Mouse (Mus musculus): ENCODE results near the gene Hoxc4. TPM values are rescaled to one million over a fixed set of nuclear protein-coding genes. Genes with fewer than 3 reads are reported as not detected.

Gene Hoxc4
- polyA plus RNA-seq, 1 experiment from 2014 or later = not detected

- ATAC-seq (ENCODE audit: low FRiP score, low TSS enrichment) (no peak), DNase-seq (no peak)
- Histone ChIP-seq H3K4me3 (replicated peaks; ENCODE audit: low read depth, low read length) (no peak overlapping the region), H3K9ac (replicated peaks; ENCODE audit: low read length) (no peak overlapping the region), H3K4me2 (ENCODE audit: low read length) (no peak overlapping the region), H3K9me3 (ENCODE audit: control insufficient read depth, low read length) (no peaks in the 10 kb centered on the region), H3K36me3 (ENCODE audit: control insufficient read depth, insufficient read depth, low read length) (no peaks in the 10 kb centered on the region), H3K4me1 (ENCODE audit: control insufficient read depth, insufficient read depth, low read length) (no peaks in the 10 kb centered on the region), H3K27me3 (ENCODE audit: control insufficient read depth, insufficient read depth, low read length) (peaks cover 100% of the 10 kb centered on the region), H3K27ac (replicated peaks; ENCODE audit: low read depth, low read length) (no peak overlapping the region)
- 1% methylated on average over 17 of the region's 17 CpGs for WGBS
These were observed 13.4 kb upstream of the Hoxc4 start for GRCm38 (mm10) chr15:103005308-103005707.

- Histone ChIP-seq H3K36me3 (ENCODE audit: control insufficient read depth, insufficient read depth, low read length) (no peaks in the 10 kb centered on the region), H3K4me3 (replicated peaks; ENCODE audit: low read depth, low read length) (no peak overlapping the region), H3K4me2 (ENCODE audit: low read length) (no peak overlapping the region), H3K4me1 (ENCODE audit: control insufficient read depth, insufficient read depth, low read length) (no peaks in the 10 kb centered on the region), H3K9me3 (ENCODE audit: control insufficient read depth, low read length) (no peaks in the 10 kb centered on the region), H3K27ac (replicated peaks; ENCODE audit: low read depth, low read length) (no peak overlapping the region), H3K9ac (replicated peaks; ENCODE audit: low read length) (no peak overlapping the region), H3K27me3 (ENCODE audit: control insufficient read depth, insufficient read depth, low read length) (peaks cover 100% of the 10 kb centered on the region)
- DNase-seq (no peak), ATAC-seq (ENCODE audit: low FRiP score, low TSS enrichment) (no peak)
- WGBS = 3% methylated on average over 5 of the region's 5 CpGs
These were observed 12.9 kb upstream of the Hoxc4 start for GRCm38 (mm10) chr15:103005797-103006196.

- no peaks in the 10 kb centered on the region for H3K4me1 ChIP-seq (ENCODE audit: control insufficient read depth, insufficient read depth, low read length)
- no peak overlapping the region for H3K9ac ChIP-seq (replicated peaks; ENCODE audit: low read length)
- no peak overlapping the region for H3K4me3 ChIP-seq (replicated peaks; ENCODE audit: low read depth, low read length)
- H3K9me3 ChIP-seq (ENCODE audit: control insufficient read depth, low read length) = no peaks in the 10 kb centered on the region
- 3% methylated on average over 1 of the region's 1 CpGs for WGBS
- H3K4me2 ChIP-seq (ENCODE audit: low read length) = no peak overlapping the region
- no peak overlapping the region for H3K27ac ChIP-seq (replicated peaks; ENCODE audit: low read depth, low read length)
- H3K27me3 ChIP-seq (ENCODE audit: control insufficient read depth, insufficient read depth, low read length) = peaks cover 100% of the 10 kb centered on the region
- ATAC-seq (ENCODE audit: low FRiP score, low TSS enrichment) (no peak), DNase-seq (no peak)
- no peaks in the 10 kb centered on the region for H3K36me3 ChIP-seq (ENCODE audit: control insufficient read depth, insufficient read depth, low read length)
These were observed 12.4 kb upstream of the Hoxc4 start for GRCm38 (mm10) chr15:103006326-103006725.

DNA sequence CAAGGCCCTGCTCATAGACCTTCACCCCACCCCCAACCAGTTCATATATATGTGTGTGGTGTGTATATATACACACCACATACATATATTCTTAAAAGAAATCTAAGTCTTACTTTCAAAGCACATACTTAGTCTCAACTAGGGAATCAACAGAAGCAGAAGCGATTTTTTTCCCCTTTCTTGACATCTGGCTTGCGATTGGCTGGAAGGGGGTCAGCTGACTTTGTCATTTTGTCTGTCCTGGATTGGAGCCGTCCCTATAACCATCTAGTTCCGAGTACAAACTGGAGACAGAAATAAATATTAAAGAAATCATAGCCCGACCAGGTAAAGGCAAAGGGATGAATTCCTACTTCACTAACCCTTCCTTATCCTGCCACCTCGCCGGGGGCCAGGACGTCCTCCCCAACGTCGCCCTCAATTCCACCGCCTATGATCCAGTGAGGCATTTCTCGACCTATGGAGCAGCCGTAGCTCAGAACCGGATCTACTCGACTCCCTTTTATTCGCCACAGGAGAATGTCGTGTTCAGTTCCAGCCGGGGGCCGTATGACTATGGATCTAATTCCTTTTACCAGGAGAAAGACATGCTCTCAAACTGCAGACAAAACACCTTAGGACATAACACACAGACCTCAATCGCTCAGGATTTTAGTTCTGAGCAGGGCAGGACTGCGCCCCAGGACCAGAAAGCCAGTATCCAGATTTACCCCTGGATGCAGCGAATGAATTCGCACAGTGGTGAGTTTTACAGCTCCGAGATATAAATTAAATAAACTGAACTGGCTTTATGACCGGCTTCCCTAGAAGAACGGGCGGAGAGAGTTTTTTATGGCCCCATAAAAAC, 9.2 kb upstream of the Hoxc4 start:
- Histone ChIP-seq H3K4me1 (ENCODE audit: control insufficient read depth, insufficient read depth, low read length) (no peaks in the 10 kb centered on the region), H3K9me3 (ENCODE audit: control insufficient read depth, low read length) (no peaks in the 10 kb centered on the region), H3K36me3 (ENCODE audit: control insufficient read depth, insufficient read depth, low read length) (no peaks in the 10 kb centered on the region), H3K4me2 (ENCODE audit: low read length) (no peak overlapping the region), H3K4me3 (replicated peaks; ENCODE audit: low read depth, low read length) (no peak overlapping the region), H3K27me3 (ENCODE audit: control insufficient read depth, insufficient read depth, low read length) (peaks cover 98% of the 10 kb centered on the region), H3K27ac (replicated peaks; ENCODE audit: low read depth, low read length) (no peak overlapping the region), H3K9ac (replicated peaks; ENCODE audit: low read length) (no peak overlapping the region)
- no peak for ATAC-seq (ENCODE audit: low FRiP score, low TSS enrichment)
- WGBS = 2% methylated on average over 27 of the region's 27 CpGs
- no peak for DNase-seq

DNA sequence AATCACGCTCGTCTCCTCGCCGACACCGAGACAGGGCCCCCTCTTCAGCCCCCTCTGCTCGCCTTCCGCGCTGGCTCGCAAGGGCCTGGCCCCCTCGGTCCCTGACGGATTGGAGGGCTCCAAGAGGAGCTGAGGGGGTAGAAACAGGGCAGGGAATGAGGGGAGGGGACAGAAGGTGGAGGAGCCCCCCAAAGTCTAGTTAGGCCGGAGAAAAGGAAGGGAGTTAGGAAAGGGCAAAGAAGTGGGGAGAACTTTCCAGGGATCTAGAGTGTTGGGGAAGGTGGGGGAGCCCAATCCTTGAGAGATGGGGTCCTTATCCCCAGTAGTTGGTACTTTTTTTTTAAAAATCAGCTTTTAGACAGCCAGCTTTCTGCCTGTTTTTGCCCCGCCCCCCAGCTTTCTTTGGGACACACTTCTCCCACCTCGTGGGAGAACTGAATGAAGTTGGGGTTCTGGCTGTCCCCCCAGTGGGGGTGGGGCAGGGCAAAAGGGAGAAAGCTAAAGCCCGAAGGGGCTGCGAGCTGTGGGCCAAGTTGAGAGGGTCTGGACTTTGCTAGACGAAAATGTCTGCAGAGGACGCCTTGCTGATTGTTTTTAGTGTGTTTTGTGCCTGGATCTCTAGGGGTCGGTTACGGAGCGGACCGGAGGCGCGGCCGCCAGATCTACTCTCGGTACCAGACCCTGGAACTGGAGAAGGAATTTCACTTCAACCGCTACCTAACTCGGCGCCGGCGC, 8.5 kb upstream of the Hoxc4 start:
- Histone ChIP-seq H3K27me3 (ENCODE audit: control insufficient read depth, insufficient read depth, low read length) (peaks cover 98% of the 10 kb centered on the region), H3K9ac (replicated peaks; ENCODE audit: low read length) (no peak overlapping the region), H3K27ac (replicated peaks; ENCODE audit: low read depth, low read length) (no peak overlapping the region), H3K4me1 (ENCODE audit: control insufficient read depth, insufficient read depth, low read length) (no peaks in the 10 kb centered on the region), H3K36me3 (ENCODE audit: control insufficient read depth, insufficient read depth, low read length) (no peaks in the 10 kb centered on the region), H3K9me3 (ENCODE audit: control insufficient read depth, low read length) (no peaks in the 10 kb centered on the region), H3K4me3 (replicated peaks; ENCODE audit: low read depth, low read length) (no peak overlapping the region), H3K4me2 (ENCODE audit: low read length) (no peak overlapping the region)
- WGBS = 1% methylated on average over 31 of the region's 31 CpGs
- no peak for ATAC-seq (ENCODE audit: low FRiP score, low TSS enrichment)
- DNase-seq = no peak

GRCm38 (mm10) chr15:103010847-103011555, 7.7 kb upstream of the Hoxc4 start:
- no peak overlapping the region for H3K4me2 ChIP-seq (ENCODE audit: low read length)
- under 1% methylated on average over 28 of the region's 28 CpGs for WGBS

GRCm38 (mm10) chr15:103011928-103012486, 6.7 kb upstream of the Hoxc4 start:
- Histone ChIP-seq H3K9me3 (ENCODE audit: control insufficient read depth, low read length) (no peaks in the 10 kb centered on the region), H3K36me3 (ENCODE audit: control insufficient read depth, insufficient read depth, low read length) (no peaks in the 10 kb centered on the region), H3K4me3 (replicated peaks; ENCODE audit: low read depth, low read length) (no peak overlapping the region), H3K27me3 (ENCODE audit: control insufficient read depth, insufficient read depth, low read length) (peaks cover 98% of the 10 kb centered on the region), H3K27ac (replicated peaks; ENCODE audit: low read depth, low read length) (no peak overlapping the region), H3K4me1 (ENCODE audit: control insufficient read depth, insufficient read depth, low read length) (no peaks in the 10 kb centered on the region), H3K4me2 (ENCODE audit: low read length) (no peak overlapping the region), H3K9ac (replicated peaks; ENCODE audit: low read length) (no peak overlapping the region)
- no peak for DNase-seq
- ATAC-seq (ENCODE audit: low FRiP score, low TSS enrichment) = no peak
- 1% methylated on average over 26 of the region's 26 CpGs for WGBS

More at GRCm38 (mm10) chr15:103010847-103011555, 7.7 kb upstream of the Hoxc4 start:
- no peak for DNase-seq
- no peak overlapping the region for H3K4me3 ChIP-seq (replicated peaks; ENCODE audit: low read depth, low read length)
- H3K27me3 ChIP-seq (ENCODE audit: control insufficient read depth, insufficient read depth, low read length) = peaks cover 98% of the 10 kb centered on the region
- no peak overlapping the region for H3K27ac ChIP-seq (replicated peaks; ENCODE audit: low read depth, low read length)
- ATAC-seq (ENCODE audit: low FRiP score, low TSS enrichment) = no peak
- no peaks in the 10 kb centered on the region for H3K4me1 ChIP-seq (ENCODE audit: control insufficient read depth, insufficient read depth, low read length)
- H3K36me3 ChIP-seq (ENCODE audit: control insufficient read depth, insufficient read depth, low read length) = no peaks in the 10 kb centered on the region
- H3K9ac ChIP-seq (replicated peaks; ENCODE audit: low read length) = no peak overlapping the region
- H3K9me3 ChIP-seq (ENCODE audit: control insufficient read depth, low read length) = no peaks in the 10 kb centered on the region

GRCm38 (mm10) chr15:103013238-103013984, 5.3 kb upstream of the Hoxc4 start:
- ATAC-seq (ENCODE audit: low FRiP score, low TSS enrichment) (no peak), DNase-seq (peak; percentile 79)
- Histone ChIP-seq H3K4me2 (ENCODE audit: low read length) (no peak overlapping the region), H3K27me3 (ENCODE audit: control insufficient read depth, insufficient read depth, low read length) (peaks cover 98% of the 10 kb centered on the region), H3K9ac (replicated peaks; ENCODE audit: low read length) (no peak overlapping the region), H3K4me3 (replicated peaks; ENCODE audit: low read depth, low read length) (no peak overlapping the region), H3K4me1 (ENCODE audit: control insufficient read depth, insufficient read depth, low read length) (no peaks in the 10 kb centered on the region), H3K36me3 (ENCODE audit: control insufficient read depth, insufficient read depth, low read length) (no peaks in the 10 kb centered on the region), H3K27ac (replicated peaks; ENCODE audit: low read depth, low read length) (no peak overlapping the region), H3K9me3 (ENCODE audit: control insufficient read depth, low read length) (no peaks in the 10 kb centered on the region)
- WGBS = 3% methylated on average over 17 of the region's 17 CpGs

Data from midbrain, embryonic 14.5 days (tissue).